Mouse (Mus musculus) fat pad, adult 2 months (tissue): ENCODE measurements at regions not wholly inside any gene's neighbourhood (a gene's known extent, or its start where the extent isn't known, plus 50 kb on each side); places are given as distances from the start of the nearest gene placed in this dataset.
A peak's percentile ranks its signal among the peaks of the same experiment; 100 is the strongest.
"Not testable (repeated sequence)": the region's sequence is repeated elsewhere in the genome, so short reads cannot be mapped to it uniquely, and the experiment has no call there.

Source experiments
- DNase-seq: peaks from one replicate; pipeline ENCODE4 v3.0.0-alpha.2; 2011; ENCODE audit warnings: low read depth, low spot score; ENCODE audit errors: extremely low read depth

DNA sequence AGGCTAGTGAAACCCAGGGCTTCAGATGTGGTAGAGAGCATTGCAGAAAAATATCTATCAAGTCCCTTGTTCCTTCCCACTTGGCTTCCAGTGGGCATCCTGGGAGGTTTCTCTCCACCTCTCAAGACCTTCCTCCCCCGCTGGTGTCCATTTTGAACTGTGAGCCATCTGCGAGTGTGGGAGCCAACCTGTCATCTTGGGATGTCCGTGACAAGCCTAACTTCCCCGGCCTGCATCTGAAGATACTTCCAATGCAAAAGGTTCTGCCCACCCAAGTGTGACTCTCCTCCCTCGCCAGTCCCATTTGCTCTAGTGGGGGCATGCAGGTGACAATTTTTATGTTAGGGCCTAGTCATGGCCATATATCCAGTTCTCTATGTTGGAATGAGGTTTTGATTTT is 208.2 kb upstream of the Gm10131 start:
- DNase-seq, result no peak

DNA sequence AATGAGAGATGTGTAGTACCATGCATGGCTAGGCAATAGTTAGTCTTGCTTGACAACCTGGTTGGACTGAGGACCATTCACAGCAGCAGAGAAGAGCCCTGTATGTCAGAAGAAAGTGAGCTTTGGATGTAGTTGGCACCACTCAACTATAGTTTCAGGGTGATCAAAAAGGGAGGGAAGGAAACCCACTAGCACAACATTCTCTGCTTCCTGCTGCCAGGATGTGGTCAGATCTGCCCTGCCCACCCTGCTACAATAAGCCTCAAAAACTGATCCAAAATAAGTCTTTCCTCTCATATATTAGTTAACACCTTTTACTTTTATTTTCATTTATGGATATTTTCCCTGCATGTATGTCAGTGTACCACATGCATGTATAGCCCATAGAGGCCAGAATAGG is 203.7 kb upstream of the Gm10131 start:
- no peak for DNase-seq

DNA sequence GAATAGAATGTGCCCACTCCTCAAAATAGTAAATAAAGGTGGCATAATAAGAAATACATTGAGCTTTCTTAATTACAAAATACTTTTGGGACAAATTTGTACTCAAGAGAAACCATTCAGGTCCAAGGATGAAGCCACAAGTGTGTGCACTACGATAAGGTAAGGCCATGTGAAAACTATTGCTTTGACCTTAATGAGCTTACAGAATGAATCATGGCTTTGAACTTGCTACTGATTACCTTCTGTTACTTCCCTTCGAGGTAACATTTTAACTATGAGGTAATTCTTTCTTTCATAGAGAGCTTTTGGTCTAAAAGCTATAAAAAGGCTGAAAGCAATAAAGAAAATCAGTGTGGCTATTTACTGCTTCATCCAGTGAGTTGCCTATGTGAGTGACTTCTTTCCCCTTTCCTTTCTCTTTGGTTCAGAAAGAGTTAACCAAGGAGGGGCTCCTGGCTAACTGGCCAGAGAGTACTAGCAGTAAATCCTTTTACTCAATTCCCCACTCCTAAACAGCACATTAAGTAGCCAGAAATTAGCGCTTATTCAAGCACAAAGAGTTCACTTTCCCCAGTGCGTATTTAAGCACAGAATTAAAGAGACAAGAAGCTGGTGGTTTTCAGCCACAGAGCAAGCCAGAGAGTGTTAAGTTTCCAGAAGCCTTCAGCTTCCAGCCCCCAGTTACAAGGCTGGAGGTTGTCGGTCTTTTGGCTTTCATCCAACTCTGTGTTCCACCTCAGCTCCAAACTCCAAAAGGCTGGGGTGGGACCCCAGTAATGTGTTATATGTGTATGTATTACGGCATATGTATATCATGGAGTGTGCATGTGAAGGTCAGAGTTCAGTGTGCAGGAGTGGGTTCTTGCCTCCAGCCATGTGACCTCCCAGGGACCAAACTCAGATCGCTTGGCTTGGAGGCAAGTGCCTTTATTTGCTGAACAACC is 194.3 kb upstream of the Gm10131 start:
- DNase-seq, result no peak

DNA sequence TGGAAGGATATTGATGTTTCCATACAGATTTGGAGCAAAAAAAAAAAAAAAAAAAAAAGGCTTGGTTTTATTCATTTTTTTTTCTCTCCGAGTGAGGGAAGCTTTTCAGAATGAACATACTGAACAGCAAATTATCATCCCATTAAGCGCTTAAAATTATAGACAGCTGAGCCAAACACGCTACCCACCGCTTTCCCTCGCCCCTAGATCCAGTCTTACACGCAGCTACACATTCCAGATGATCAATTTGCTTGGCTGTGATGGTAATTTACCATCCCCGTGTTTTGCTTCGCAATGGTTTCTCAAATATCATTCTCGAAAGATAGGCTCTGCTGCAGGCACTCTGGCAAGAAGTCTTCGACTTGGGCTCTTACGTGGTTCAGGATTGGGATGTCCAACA is 192.3 kb upstream of the Gm10131 start:
- no peak for DNase-seq

DNA sequence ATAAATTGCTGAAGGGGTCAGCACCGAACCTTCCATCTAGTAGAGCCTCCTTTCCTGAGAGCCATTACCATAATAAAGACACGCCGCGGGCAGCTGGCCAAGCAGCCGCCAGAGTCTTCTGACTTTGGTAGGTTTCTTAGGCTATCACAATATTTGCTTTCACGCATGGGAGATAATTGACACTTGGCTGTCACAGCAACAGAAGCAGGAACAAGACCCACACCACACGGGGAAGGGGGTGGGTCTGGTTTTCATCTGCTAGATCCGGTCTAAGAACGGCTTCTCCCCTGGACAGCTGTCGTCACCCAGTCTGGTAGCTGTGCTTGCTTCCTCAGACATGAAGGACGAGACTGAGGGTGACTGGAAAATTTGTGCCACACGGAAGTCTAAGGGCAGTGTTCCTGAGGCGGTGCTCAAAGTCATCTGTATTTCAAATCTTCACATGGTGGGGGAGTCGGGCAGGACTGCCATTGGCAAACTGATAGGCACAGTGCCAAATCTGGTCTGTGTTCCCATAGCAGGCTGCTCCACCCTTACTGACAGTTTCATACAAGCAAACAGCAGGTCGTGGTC is 188.9 kb upstream of the Gm10131 start:
- no peak for DNase-seq

DNA sequence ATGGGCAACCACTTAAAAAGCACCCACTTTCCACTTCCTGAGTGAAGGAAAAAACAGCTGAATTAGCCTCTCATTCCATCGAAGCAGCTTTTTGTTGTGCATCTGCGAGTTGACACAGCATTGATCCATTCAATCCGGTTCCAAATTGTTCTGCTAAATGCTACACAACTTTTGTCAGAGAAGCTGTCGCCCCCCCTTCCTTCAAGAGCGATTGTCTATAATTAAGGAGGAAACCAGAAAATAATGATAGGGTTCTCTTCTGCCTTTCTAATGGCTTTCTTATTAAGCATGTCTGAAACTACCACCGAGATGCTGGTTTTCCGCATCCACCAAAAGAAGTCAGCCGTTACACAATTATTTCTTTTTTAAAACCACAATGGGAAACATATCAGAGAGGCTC is 183.2 kb upstream of the Gm10131 start:
- DNase-seq, result no peak

DNA sequence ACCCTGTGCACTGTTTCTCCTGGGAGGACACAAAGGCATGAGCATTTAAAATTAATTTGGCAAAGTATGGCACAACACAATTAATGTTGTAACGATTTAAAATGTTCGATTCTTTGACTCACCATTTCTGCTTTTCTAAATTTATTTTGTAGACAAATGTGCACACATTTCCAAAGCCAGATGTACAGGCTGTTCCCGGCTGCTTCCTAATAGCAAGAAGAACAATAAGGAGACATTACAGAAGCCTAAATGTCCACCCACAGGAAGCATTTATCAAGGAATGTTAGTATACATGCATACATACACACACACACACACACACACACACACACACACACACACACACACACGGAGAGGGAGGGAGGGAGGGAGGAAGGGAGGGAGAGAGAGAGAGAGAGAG is 179.1 kb upstream of the Gm10131 start:
- no peak for DNase-seq

DNA sequence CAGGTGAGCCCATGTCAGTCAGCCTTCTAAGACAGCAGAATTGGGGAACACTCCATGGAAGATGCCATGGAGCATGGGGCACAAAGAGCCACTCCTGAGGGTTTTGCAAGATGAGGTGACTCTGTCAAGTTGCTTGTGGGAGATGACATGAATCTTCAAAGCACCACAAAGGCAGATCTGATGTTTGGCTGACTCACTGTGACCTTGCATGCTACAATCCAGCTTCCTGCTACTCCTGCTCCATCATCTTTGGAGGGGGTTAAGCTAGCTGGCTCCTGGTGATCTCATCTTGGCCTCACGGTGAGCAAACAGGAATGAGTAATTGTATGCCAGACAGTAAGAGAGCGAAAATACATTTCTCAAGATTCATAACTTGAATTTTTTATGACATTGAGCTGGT is 176.3 kb upstream of the Gm10131 start:
- DNase-seq, result no peak

DNA sequence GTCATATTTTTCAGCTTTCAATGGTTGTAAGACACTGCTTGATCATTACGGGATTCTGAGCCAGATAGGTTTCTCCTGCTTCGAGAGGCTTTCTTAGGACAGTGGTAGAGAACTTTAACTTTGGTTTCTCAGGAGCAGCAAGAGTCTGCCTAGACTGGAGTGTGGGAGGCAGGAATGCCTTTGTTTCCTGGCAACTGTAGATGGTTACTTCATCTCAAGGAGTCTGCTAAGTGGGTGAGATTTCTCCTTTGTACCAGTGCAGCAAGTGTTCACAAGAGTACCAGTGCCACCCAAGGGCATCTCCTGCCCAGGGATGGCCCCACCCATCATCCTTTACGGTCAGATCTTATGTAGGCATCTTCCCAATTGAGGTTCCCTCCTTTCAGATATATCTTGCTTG is 173.0 kb upstream of the Gm10131 start:
- no peak for DNase-seq

DNA sequence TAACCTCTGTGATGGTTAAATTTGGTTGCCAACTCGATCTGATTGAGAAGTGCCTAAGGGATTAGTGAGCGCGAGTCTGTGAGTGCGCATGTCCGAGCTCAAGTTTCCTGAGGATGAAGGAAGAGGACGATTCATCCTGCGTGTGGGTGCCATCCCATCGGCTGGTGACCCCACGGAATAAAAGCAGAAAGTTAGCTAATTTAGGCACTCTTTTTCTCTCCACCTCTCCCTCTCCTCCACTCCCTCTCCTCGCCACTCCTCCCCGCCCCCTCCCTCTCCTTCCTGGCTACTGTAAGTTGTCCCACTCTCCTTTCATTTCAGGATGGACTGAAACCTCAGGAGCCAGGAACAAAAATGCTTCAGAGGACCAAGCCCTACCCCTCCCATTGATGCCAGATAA is 168.9 kb upstream of the Gm10131 start:
- no peak for DNase-seq

DNA sequence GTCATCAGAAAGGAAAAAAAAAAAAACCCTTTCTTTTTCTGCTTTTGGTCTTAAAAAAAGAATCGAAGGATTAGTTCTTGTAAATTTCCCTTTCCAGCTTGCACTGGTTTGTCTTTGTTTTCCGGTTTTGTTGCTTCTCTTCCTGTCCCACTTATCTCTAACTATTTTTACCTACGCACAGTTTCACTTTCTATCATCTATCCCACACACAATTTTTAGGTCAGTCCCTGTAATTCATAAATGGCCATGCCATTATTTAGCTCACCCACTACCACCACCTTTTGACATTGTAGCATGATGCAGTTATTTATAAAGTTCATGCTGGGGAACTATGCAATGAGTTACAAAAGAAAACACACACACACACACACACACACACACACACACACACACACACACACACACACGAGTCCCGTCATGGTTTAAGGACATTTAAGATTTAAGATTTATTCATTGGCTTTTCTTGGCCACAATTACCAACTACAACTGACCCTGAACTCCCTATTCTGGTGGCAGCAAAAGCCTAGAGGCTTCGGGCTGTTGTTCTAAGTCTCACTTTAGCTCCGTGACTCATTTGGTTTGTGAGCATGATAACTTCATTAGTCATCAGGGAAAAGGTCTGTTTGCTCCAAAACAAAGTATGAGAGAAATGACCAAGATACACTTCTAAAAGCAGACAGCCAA is 164.6 kb upstream of the Gm10131 start:
- DNase-seq, result no peak

DNA sequence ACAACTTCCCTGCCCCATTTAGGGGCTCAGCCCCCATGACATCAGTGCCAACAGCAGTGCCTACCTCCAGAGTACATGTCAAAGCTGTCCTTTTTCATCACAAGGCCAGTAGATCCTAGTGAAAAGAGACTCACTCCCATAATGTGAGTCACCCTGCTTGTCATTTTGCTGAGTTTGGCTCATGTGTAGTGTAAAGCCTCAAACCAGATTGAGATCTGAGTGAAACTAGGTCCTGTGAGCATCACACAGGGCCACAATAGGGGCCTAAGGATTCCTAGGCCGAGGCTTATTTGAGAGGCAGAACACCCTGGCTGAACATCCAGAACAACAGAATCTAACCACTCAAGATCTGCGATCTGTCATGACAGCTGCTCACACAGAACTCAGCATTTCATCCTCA is 163.3 kb upstream of the Gm10131 start:
- DNase-seq, result not testable (repeated sequence)

DNA sequence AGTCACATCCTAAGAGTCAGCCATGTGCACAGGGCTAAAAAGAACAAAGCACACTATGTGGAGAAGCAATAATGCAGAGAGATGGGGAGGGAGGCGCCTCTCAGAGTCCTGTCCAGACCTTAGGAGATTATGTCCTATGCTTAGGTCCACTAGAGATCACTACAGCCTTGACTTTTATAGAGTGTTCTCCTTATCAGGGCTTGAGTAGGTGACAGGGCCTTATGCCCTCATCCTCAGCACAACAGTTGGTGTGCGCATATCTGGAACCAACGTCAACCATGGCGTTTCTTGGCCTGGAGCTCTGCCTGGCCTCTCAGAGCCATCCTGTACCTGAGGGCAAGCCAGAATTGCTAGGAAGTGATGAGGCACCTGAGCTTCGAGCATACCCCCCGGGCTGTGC is 162.6 kb upstream of the Gm10131 start:
- DNase-seq, result no peak

DNA sequence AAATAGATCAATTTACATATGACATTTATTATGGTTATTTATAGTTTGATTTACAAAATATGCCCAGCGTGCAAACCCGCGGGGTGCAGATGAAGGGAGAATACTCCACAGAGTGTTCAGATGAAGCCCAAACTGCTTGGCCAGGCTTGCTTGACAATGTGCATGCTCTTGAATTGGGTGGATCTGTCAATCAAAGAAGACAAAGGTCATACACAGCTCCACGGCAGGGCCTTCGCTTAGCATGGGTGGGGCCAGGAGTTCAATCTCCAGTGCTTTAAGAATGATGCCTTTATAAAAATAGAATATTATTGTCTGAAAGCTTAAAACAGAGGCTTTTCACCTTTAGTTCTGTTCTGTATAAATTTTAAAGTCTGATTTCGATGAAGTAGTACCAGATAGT is 158.3 kb upstream of the Gm10131 start:
- no peak for DNase-seq

DNA sequence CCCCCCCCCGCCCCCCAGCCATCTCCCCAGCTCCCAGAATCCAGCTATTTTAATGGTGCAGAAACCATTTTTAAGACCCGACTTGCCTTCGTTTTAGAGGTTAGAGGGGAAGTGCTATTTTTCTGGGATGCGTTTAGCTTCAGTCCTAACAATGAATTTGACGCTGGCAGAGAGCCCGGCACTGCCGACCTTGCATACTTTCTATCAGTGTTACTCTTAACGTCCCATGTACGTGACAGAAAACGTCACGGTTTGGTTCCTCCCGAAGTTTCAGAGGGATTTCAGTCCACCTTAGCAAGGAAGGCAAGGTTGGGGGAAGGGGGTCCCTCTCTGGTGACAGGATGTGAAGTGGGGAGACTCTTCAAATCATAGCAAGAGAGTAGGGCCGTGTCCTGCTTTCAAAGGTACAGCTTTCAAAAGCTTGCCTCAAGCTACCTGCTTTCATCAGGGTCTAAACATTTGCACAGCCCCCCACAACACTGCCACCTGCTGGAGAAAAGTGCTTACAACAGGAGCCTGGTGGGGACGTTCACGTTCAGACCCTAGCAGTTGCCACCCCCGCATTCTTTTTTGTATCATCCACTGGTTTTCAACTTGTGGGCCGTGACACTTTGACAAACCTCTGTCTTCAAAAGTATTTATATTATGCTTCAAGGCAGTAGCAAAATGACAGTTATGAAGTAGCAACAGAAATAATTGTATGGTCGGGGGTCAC is 157.4 kb upstream of the Gm10131 start:
- no peak for DNase-seq

DNA sequence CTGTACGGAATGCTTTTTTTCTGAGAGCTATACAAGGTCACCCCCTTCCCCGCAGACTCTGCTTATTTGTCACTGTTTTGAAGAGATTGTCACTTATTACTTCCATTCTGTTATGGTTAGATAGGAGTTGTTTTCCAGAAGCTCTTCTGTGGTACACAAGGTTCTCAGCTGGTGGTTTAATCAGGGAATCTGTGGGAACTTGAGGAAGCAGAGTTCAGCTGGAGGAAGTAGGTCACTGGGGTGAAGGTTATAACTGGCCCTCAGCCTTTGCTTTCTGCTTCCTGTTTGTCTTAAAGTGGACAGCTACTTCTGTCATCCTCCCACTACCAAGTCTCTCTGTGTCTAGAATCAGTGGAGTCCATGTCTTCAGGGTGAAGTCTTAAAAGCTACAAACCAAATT is 143.4 kb upstream of the Gm10131 start:
- DNase-seq, result no peak

DNA sequence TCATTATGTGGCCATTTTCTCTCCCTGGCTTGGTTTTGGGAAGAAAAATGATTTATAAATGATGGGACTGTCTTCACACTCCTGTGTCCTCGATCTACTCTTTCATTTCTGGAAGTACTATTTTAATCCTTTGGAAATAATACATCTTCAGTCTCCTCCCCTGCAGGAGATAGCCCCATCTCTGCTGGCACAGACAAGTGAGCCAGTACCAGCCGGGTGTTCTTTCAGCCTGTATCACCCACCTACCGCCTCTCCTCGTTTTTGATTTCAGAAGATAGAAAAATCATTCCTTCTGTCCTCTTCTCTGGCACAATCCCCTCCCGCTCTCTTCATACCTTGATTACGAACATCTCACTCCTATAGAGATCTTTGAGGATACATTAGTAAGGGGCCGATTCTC is 140.4 kb upstream of the Gm10131 start:
- DNase-seq, result no peak

DNA sequence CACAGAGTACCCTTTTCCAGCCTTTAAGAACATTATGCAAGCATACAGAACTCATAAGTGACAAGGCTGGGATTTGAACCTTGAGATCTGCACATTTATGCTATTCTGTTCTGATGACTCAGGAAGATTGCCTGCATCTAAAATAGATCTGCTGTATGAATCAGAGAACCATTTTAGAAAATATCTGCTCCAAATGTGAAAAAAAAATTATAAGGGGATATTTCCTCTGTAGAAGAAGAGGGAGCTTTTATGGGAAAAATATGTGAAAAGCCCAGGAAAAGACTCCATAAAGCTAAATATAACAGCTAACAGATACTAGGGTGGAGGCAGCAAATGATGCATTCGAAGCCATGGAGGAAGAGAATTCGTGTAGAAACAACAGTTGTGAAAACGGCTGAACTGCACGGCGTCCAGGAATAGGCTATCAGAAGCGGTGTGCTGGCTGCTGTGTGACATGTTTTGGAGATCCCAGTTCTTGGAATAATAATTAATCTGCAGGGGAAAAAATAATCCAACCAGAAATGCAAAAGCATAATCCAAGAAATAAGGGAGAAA is 127.9 kb upstream of the Gm10131 start:
- no peak for DNase-seq

DNA sequence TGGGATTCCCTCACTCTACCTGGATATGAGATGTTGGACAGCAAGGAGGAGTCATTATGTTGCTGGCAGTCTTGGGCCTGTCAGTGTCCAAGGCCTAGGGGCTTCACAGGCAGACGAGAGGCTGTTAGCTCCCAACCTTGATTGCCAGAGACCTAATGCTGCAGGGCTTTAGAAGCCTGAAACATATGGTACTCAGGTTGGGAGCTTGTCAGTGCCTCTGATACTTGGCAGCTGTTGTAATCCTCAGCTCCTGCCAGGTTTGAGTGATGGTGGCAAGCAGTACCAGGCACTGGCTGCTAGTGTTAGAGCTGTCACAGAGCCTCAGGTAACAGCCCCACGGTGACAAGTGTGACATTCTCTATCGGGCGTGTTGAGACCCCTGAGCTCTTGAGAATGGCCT is 122.2 kb upstream of the Gm10131 start:
- peak; percentile 83 for DNase-seq

DNA sequence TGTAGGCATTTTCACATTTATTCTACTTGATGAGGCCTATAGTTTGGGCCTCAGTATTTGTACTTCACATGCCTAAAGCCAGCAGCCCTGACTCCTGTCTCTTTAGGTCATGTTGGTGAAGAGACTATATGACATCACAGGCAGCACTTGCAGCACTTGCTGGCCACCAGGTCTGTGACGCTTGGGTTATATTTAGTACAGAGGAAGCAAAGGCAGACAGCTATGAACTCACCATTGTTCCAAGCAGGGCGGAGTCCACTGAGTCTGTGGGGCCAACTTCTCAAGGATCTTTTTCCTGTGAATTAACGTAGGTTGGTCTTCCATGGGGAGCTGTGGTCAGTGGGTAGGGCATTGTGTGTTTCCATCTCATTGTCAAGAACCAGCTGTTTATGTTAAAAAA is 117.9 kb upstream of the Gm10131 start:
- no peak for DNase-seq
